Mouse (Mus musculus) heart, embryonic 11.5 days (tissue): ENCODE measurements around the gene Gabrb1. TPM values are rescaled to one million over a fixed set of nuclear protein-coding genes. Genes with fewer than 3 reads are reported as not detected.
"Not testable (repeated sequence)": the region's sequence is repeated elsewhere in the genome, so short reads cannot be mapped to it uniquely, and the experiment has no call there.

Experiments
- ATAC-seq: fragments of 200-750 bp; cut with Nextera tagmentation; replicated peaks from 2 replicates; pipeline ENCODE4 v1.8.0; 2017; ENCODE audit warnings: moderate library complexity; ENCODE audit not compliant: insufficient number of reproducible peaks, low FRiP score, low TSS enrichment
- H3K27ac ChIP-seq: fragments of 300-500 bp; sonication (generic); 2 replicates; pipeline ENCODE4 v1.5.1; 2014; ENCODE audit warnings: mild to moderate bottlenecking, low read depth, low read length
- H3K27me3 ChIP-seq: fragments of 300-500 bp; sonication (generic); 2 replicates; pipeline ENCODE4 v1.6.1; 2014; ENCODE audit warnings: mild to moderate bottlenecking, low read length, mixed read lengths; ENCODE audit not compliant: control insufficient read depth, insufficient read depth
- H3K36me3 ChIP-seq: fragments of 300-500 bp; sonication (generic); 2 replicates; pipeline ENCODE4 v1.6.1; 2014; ENCODE audit warnings: mild to moderate bottlenecking, low read length, moderate library complexity, mixed read lengths; ENCODE audit not compliant: control insufficient read depth, insufficient read depth
- H3K4me1 ChIP-seq: fragments of 300-500 bp; sonication (generic); 2 replicates; pipeline ENCODE4 v1.6.1; 2014; ENCODE audit warnings: low read length; ENCODE audit not compliant: control insufficient read depth, insufficient read depth
- H3K4me2 ChIP-seq: fragments of 300-500 bp; sonication (generic); 2 replicates; pipeline ENCODE4 v1.6.1; 2014; ENCODE audit warnings: mild to moderate bottlenecking, moderate library complexity
- H3K4me3 ChIP-seq: fragments of 300-500 bp; sonication (generic); 2 replicates; pipeline ENCODE4 v1.5.1; 2014; ENCODE audit warnings: low read depth, low read length
- H3K9ac ChIP-seq: fragments of 300-500 bp; sonication (generic); 2 replicates; pipeline ENCODE4 v1.6.1; 2014; ENCODE audit warnings: mild to moderate bottlenecking, low read depth, low read length, moderate library complexity
- H3K9me3 ChIP-seq: fragments of 300-500 bp; sonication (generic); replicated peaks from 2 replicates; pipeline ENCODE4 v1.6.1; 2016; ENCODE audit warnings: low read length; ENCODE audit not compliant: control insufficient read depth
- WGBS: fragments of 180-500 bp; shearing (Covaris S2); extraction: QIAGEN DNeasy Blood & Tissue Kit; methylation state at CpG from one replicate; pipeline ENCODE4 v1.1.7; 2014; ENCODE audit not compliant: insufficient replicate concordance; 5-methylcytosine and 5-hydroxymethylcytosine counted together
- polyA plus RNA-seq: library from polyadenylated mRNA; unstranded; fragments of >200 nt; fragmentation: Nextera tagmentation; extraction: Ambion mirVana; gene quantifications from 2 replicates; pipeline ENCODE4 v1.2.1, GENCODE M21; 2014

The Gabrb1 gene
- polyA plus RNA-seq, 1 experiment from 2014 or later, result 1.1 TPM

DNA sequence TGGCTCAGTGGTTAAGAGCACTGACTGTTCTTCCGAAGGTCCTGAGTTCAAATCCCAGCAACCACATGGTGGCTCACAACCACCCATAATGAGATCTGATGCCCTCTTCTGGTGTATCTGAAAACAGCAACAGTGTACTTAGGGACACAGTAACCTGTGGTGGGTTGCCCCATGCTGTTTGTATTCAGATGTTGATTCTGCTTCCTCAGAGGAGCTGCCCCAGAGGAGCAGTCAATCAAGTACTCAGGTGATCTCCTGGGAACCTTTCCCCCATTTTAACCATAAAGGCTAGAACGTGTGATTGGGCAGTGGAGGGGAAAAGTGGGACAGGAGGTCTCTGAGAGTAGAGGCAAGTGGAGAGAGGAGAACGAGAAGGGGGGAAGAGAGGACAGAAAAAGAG is 497.8 kb downstream of the Gabrb1 start:
- H3K9me3 ChIP-seq, ATAC-seq, H3K4me1 ChIP-seq, H3K4me3 ChIP-seq, H3K27me3 ChIP-seq, H3K4me2 ChIP-seq, H3K27ac ChIP-seq, H3K9ac ChIP-seq: not testable (repeated sequence)
- H3K36me3 ChIP-seq, result peaks cover 13% of the 10 kb centered on the region
- 81% methylated on average over 3 of the region's 3 CpGs for WGBS

DNA sequence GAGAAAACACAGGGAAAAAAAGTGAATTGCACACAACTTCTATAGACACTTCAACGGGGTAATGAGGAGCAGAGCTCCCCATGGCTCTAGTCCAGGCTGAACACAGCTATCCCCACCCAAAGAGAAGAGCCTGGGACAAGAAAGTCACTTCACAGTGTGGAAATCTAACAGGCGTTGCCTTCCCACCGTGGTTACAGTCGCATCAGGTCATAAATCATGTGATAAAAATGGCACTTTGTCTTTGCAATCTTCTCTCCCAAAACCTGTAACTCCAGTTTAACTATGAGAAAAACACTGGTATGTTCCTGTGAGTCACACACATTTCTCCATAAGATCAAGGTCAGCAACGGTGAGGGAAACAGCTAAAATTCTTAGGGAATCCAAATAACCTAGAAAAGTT is 498.7 kb downstream of the Gabrb1 start:
- Histone ChIP-seq H3K4me1 (peaks cover 10% of the 10 kb centered on the region; the same call in 1 of the 2 replicates), H3K4me3 (no peak overlapping the region), H3K36me3 (peaks cover 17% of the 10 kb centered on the region), H3K9ac (no peak overlapping the region), H3K27ac (no peak overlapping the region), H3K27me3 (no peaks in the 10 kb centered on the region), H3K4me2 (no peak overlapping the region), H3K9me3 (no peaks in the 10 kb centered on the region)
- WGBS, result 93% methylated on average over 5 of the region's 5 CpGs
- no peak for ATAC-seq

DNA sequence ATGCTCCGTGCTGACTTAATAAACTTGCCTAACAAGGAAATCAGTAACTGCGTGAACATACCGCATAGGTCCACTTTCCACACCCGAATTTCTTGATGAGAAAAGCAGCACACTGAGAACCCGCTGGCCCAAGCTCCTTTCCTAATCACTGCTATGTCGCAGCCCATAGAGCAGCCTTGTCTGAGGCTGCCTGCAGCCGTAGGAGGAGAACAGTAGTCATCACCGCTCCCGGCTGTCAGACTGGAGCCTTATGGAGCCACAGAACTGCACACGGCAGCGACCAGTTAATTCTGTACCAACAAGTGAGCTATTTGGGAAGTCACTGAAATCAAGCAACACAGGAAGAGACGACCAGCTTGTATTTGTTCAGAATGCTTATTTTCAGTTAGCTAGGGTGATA is 500.8 kb downstream of the Gabrb1 start:
- ATAC-seq, result no peak
- Histone ChIP-seq H3K36me3 (peaks cover 21% of the 10 kb centered on the region), H3K9me3 (no peaks in the 10 kb centered on the region)

DNA sequence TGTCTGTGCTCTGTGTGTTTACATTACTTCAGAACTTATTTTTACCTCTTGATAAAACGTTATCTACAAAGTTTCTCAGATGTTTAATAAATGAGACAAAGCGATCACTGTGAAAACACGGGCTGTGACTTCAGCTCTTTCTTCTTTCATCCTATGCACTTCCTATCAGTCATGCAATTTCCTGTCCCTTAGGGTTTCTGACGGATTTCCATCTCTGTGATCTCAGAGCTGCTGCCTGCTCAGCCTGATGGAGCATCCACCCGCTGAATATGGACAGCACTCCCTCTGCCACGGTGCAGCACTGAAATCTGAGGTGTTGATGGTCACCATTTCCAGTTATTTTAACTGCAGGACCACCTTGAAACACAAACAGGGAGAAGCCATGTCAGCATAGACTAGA is 501.6 kb downstream of the Gabrb1 start:
- Histone ChIP-seq H3K9me3 (no peaks in the 10 kb centered on the region), H3K4me3 (no peak overlapping the region), H3K27ac (peak overlapping the region; percentile 42; the same call in 1 of the 2 replicates), H3K4me2 (no peak overlapping the region), H3K27me3 (no peaks in the 10 kb centered on the region), H3K9ac (no peak overlapping the region), H3K36me3 (peaks cover 21% of the 10 kb centered on the region), H3K4me1 (peaks cover 11% of the 10 kb centered on the region; the same call in 1 of the 2 replicates)
- 59% methylated on average over 6 of the region's 6 CpGs for WGBS
- ATAC-seq, result no peak; the same call in 1 of the 2 replicates

More for the DNA sequence above, 500.8 kb downstream of the Gabrb1 start:
- 79% methylated on average over 12 of the region's 12 CpGs for WGBS
- Histone ChIP-seq H3K4me3 (no peak overlapping the region), H3K4me1 (peaks cover 15% of the 10 kb centered on the region; the same call in 1 of the 2 replicates), H3K27ac (no peak overlapping the region), H3K9ac (no peak overlapping the region), H3K27me3 (no peaks in the 10 kb centered on the region), H3K4me2 (no peak overlapping the region)

DNA sequence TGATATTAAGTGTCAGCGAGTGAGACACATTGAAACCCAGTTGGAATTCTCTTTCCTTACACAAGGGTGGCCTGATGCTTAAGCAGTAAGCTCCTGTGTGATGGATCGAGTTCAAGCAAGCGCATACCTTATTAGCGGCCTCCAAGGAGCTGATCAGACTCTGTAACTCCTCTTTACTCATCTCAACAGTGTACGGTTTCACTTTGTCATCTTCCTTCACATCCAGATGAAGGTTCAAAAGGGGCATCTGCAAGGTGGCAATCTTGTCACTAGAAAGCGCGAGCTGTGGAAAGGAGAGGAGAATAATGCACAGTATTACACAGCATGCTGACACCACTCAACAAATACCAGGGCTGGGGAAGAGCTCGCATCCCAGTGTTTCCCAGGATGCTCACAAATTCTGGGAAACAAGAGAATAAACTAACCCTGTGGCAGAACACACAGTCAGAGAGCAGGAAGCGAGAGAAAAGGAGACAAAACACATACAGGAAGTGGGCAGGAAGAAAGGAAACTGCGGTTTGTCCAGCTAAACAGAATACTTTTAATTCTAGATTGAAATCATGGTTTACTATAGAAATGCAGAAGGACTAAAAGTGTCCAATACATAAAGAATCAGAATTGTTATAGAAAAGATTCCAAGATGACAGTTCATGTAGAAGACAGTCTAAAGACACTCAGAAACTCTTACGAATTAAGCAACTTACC is 503.0 kb downstream of the Gabrb1 start:
- no peak for ATAC-seq
- H3K9me3 ChIP-seq, result no peaks in the 10 kb centered on the region
- no peak overlapping the region for H3K9ac ChIP-seq
- peaks cover 14% of the 10 kb centered on the region; the same call in 1 of the 2 replicates for H3K4me1 ChIP-seq
- H3K27ac ChIP-seq, result 0 out of 2 replicates have a peak overlapping the region, but pooled peaks have one; percentile 1
- H3K36me3 ChIP-seq, result peaks cover 17% of the 10 kb centered on the region
- no peak overlapping the region for H3K4me2 ChIP-seq
- 83% methylated on average over 11 of the region's 11 CpGs for WGBS
- H3K27me3 ChIP-seq, result no peaks in the 10 kb centered on the region
- H3K4me3 ChIP-seq, result no peak overlapping the region

DNA sequence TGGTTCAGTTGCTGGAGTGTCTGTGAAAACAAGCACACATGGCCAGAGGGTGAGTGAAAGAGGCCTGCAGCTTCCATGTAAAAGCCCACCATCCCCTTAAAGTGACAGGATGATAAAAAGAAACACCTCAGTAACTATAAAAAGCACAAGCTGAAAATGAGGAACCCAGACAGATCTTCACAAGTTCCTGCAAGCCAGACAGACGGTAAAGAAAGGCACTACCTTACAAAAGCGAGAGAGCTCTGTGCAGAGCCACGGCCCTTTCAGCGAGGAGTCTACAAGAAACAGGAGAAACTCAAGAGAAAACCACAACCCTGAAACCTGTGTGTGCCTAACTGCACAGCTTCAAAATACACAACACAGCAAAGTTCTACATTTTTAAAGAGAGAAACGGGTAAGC is 504.9 kb downstream of the Gabrb1 start:
- no peaks in the 10 kb centered on the region for H3K9me3 ChIP-seq
- H3K27me3 ChIP-seq, result no peaks in the 10 kb centered on the region
- H3K4me1 ChIP-seq, result peaks cover 27% of the 10 kb centered on the region
- H3K4me2 ChIP-seq, result no peak overlapping the region
- no peak overlapping the region for H3K9ac ChIP-seq
- no peak overlapping the region for H3K4me3 ChIP-seq
- H3K36me3 ChIP-seq, result peaks cover 17% of the 10 kb centered on the region
- WGBS, result 67% methylated on average over 5 of the region's 5 CpGs
- no peak for ATAC-seq
- peak overlapping the region; percentile 29; the same call in 1 of the 2 replicates for H3K27ac ChIP-seq

DNA sequence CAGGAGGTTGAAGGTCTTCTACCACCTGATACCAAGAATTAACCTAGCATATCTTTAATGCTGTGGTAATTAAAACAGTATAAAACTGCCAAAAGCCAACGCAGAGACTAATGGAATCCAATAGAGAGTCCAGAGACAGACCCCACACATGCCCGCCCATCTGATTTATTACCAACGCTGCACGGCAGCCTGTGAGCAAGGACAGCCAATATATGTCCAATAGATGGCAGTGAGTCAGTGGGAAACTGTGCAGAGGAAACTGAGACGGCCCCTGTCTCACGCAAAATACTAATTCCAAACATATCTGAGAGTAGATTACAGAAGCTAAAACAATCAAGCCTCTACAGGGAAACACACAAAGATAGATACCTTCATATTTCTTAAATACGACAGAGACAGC is 506.5 kb downstream of the Gabrb1 start:
- Histone ChIP-seq H3K27me3 (no peaks in the 10 kb centered on the region), H3K4me1 (peaks cover 27% of the 10 kb centered on the region), H3K4me3 (no peak overlapping the region), H3K4me2 (no peak overlapping the region), H3K36me3 (peaks cover 14% of the 10 kb centered on the region), H3K9ac (no peak overlapping the region), H3K9me3 (no peaks in the 10 kb centered on the region), H3K27ac (no peak overlapping the region)
- 67% methylated on average over 7 of the region's 7 CpGs for WGBS
- ATAC-seq, result no peak

DNA sequence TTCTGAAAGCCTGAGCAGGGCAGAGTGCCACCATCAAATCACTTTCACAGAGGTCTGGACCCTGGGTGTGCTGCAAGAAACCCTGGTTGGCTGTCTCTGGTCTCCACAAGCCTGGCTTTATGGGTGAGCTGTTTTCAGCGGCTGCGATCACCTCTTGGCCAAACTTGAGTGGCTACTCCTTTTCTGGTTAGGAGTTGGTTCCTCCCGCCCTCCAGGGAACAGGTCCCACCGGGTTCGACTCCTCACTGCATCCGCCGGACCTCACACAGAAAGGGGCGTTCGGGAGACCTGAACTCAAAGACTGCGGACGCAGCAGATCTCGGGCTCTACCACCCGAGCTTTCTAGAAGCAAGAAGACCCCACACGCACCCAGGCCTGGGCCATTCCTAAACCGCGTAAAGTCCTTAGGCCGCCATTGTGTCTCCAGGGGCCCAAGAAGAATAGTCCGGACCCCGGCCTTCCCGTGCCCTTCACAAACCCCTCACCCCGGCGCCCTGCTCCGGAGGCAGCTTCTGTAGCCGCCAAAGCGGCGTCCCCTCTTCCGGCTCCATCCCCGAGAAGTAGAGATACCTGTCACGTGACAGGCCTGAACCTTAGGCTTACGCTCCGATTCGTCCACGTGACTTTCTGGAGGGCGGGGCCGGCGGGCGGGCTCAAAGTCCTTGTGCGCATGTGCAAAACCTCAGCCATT is 509.8 kb downstream of the Gabrb1 start, which contains the start of gene Commd8:
Gene Commd8 (minus strand): TSS at position 596 of the 691 bp plus-strand sequence.
- Histone ChIP-seq H3K4me3 (peak within 1 kb of the TSS; percentile 65), H3K4me1 (peaks cover 21% of the 10 kb centered on the region), H3K27me3 (no peaks in the 10 kb centered on the region), H3K9ac (peak within 1 kb of the TSS; percentile 74), H3K9me3 (no peaks in the 10 kb centered on the region), H3K36me3 (no peaks in the 10 kb centered on the region; the same call in 1 of the 2 replicates), H3K27ac (peak within 1 kb of the TSS; percentile 42), H3K4me2 (peak within 1 kb of the TSS; percentile 76)
- under 1% methylated on average over 38 of the region's 38 CpGs for WGBS
- ATAC-seq, result peak; percentile 95
